Mouse (Mus musculus) neural tube, embryonic 10.5 days (tissue): Measurements from ENCODE around the gene Lsp1.

ENCODE experiments used
- DNase-seq: peaks from one replicate; pipeline ENCODE4 v3.0.0-alpha.2; 2017; ENCODE audit warnings: low spot score; ENCODE audit errors: extremely low spot score

Gene Lsp1

GRCm38 (mm10) chr7:142537879-142538278, 77.3 kb downstream of the Lsp1 start:
- DNase-seq, result peak; percentile 92

DNA sequence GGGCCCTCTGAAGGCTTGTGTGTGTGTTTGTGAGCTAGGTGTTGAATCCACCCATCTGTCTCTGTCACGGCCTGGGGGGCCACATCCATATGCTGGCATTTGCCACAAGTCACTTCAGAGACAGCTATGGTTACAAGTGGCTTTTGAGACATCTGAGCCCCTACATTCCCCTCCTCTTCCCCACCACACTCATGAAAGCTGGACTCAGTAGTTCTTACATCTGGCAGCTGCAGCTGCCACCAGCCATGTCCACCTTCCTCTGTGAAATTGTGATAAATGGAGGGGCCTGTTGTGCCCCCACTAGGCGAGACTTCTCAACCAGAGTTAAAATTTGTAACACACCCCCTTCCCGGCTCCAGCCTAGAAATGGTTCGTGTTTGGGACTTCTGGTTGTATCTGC, 77.7 kb downstream of the Lsp1 start:
- peak; percentile 71 for DNase-seq

DNA sequence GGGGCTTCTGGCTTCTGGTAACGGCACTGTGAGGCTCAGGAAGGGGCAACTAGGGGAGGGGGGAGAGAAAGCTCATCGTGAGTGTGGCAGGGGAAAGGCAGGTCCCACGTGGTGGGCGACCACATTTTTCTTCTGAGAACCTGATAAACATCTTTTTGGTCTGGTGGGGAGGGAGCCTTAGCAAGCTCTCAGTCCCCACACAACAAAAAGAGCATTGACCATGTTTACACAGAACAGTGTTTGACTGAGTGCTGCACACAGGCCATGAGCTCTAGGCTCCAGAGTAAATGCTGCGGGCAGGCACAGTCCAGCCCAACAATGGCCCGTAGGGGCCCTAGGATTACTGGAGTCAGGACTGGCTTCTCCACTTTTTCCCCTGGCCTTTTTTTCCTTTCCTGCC, 78.2 kb downstream of the Lsp1 start:
- no peak for DNase-seq

GRCm38 (mm10) chr7:142539828-142540227, 79.2 kb downstream of the Lsp1 start:
- DNase-seq, result no peak

- peak; percentile 82 for DNase-seq
These were observed 82.2 kb downstream of the Lsp1 start for GRCm38 (mm10) chr7:142542771-142543303.
